26 mouse cellular contexts compared by ENCODE assay signal in the genomic region with DNA sequence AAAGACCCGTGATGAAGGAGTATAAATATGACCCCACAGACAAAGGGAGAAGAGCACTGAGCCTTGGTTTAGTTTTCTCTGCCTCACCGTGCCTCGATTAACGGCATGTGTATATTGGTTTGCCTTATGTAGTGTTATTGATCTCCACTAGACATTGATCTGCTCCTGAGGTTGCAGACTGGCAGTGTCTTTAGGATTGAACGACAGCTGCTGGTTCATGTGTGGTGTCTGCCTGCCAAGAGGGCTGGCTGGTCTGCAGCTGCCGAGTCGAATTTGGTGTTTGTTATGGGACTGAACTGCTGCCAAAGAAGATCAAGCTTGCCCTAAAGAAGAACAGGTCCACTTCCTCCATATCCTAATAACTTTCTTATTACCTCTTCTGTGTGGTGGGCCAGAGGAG. TPM values are rescaled to one million over a fixed set of nuclear protein-coding genes. Genes with fewer than 3 reads are reported as not detected.
DNase-seq lines count a peak whose midpoint lies in the region; ATAC-seq lines count a peak whose summit lies in the region.
"Had no signal": no experiment of that assay in that cellular context is flagged by ENCODE, and none has a peak within 500 bp of the region (broad histone marks: within the 10 kb centered on the region; RNA-seq: fewer than 3 reads in every experiment).

No protein-coding gene starts in this region.

- H3K4me1 ChIP-seq in forebrain, embryonic 11.5 days (replicated peaks; ENCODE audit: control insufficient read depth, insufficient read depth, low read length) = no peaks in the 10 kb centered on the region; the same call in 1 of the 2 replicates
- H3K4me1 ChIP-seq: forebrain, embryonic 13.5 days; forebrain, embryonic 15.5 days had no signal

- no peaks in the 10 kb centered on the region for H3K27me3 ChIP-seq in forebrain, embryonic 11.5 days (ENCODE audit: control insufficient read depth, insufficient read depth, low read length)
- H3K27me3 ChIP-seq: CH12.LX; embryonic facial prominence, embryonic 13.5 days; embryonic facial prominence, embryonic 15.5 days; forebrain, embryonic 13.5 days; forebrain, embryonic 15.5 days; Patski had no signal

- H3K36me3 ChIP-seq in forebrain, embryonic 11.5 days (ENCODE audit: control insufficient read depth, insufficient read depth, low read length) = no peaks in the 10 kb centered on the region
- H3K36me3 ChIP-seq: embryonic facial prominence, embryonic 13.5 days; embryonic facial prominence, embryonic 15.5 days; forebrain, embryonic 10.5 days; forebrain, embryonic 15.5 days; G1E had no signal

- peak; percentile 15 to 36 for DNase-seq in cerebellum, postnatal 10 days
- DNase-seq in cerebellum, postnatal 36 days = no peak
- peak; percentile 7 for DNase-seq in left cerebral cortex, postnatal 4 days
- DNase-seq in left cerebral cortex, adult 9 months (ENCODE audit: low spot score in 2 of 2) = no peak
- DNase-seq in forebrain, embryonic 11.5 days (ENCODE audit: low spot score) = no peak
- DNase-seq: adrenal gland, adult 8-10 months; adrenal gland, postnatal 14 days; adrenal gland, postnatal 36 days; B cell, adult 2 months; cerebellum, adult 11 months; cerebellum, adult 18-20 months; cerebellum, adult 8-10 months; cerebellum, adult 9-11 months; embryo, embryonic 11 days had no signal

- no peak overlapping the region for H3K4me2 ChIP-seq in forebrain, embryonic 11.5 days (ENCODE audit: low read depth, low read length, severe bottlenecking)
- H3K4me2 ChIP-seq: embryonic facial prominence, embryonic 13.5 days; embryonic facial prominence, embryonic 15.5 days; forebrain, embryonic 13.5 days; forebrain, embryonic 15.5 days had no signal

- intact Hi-C loops in left cerebral cortex, postnatal 4 days (cut with DNase I) = no loop called here

- no peak for ATAC-seq in forebrain, embryonic 11.5 days (replicated peaks; ENCODE audit: low FRiP score)
- ATAC-seq: activated CD4-positive, CD25-positive, alpha-beta regulatory T cell, adult 4 months; CD4-positive, CD25-positive, alpha-beta regulatory T cell, adult 4 months; forebrain, embryonic 13.5 days; forebrain, embryonic 15.5 days; Patski had no signal

- no peak overlapping the region for H3K4me3 ChIP-seq in forebrain, embryonic 11.5 days (ENCODE audit: low read depth, low read length)
- H3K4me3 ChIP-seq: embryonic facial prominence, embryonic 13.5 days; embryonic facial prominence, embryonic 15.5 days; erythroblast, embryonic 14.5 days; forebrain, embryonic 10.5 days; forebrain, embryonic 13.5 days; forebrain, embryonic 15.5 days had no signal

- 95% methylated on average over 7 of the region's 7 CpGs for WGBS in forebrain, embryonic 11.5 days

- no peak overlapping the region for H3K27ac ChIP-seq in forebrain, embryonic 11.5 days (ENCODE audit: low read depth, low read length)
- H3K27ac ChIP-seq: embryonic facial prominence, embryonic 13.5 days; embryonic facial prominence, embryonic 15.5 days; forebrain, embryonic 10.5 days; forebrain, embryonic 13.5 days; forebrain, embryonic 15.5 days had no signal

- H3K9ac ChIP-seq in forebrain, embryonic 11.5 days (ENCODE audit: low read length) = no peak overlapping the region
- H3K9ac ChIP-seq: embryonic facial prominence, embryonic 13.5 days; embryonic facial prominence, embryonic 15.5 days; forebrain, embryonic 13.5 days; forebrain, embryonic 15.5 days; forebrain, postnatal 0 days had no signal

- no peaks in the 10 kb centered on the region for H3K9me3 ChIP-seq in forebrain, embryonic 11.5 days (ENCODE audit: control insufficient read depth, low read length)
- H3K9me3 ChIP-seq: embryonic facial prominence, embryonic 13.5 days; embryonic facial prominence, embryonic 15.5 days; forebrain, embryonic 10.5 days; forebrain, embryonic 13.5 days; forebrain, embryonic 15.5 days had no signal

RNA-seq across cellular contexts. Expression of a gene that starts 5.2 kb away (rescaled TPM):
- total RNA-seq in left cerebral cortex, postnatal 4 days (2021) = 100 to 1,000 TPM; 115 to 121 TPM
- polyA plus RNA-seq in forebrain, embryonic 11.5 days (2014; fragmentation: Nextera tagmentation; extraction: Ambion mirVana) = 43.5 and 46.4 TPM in 2 replicates
- polyA plus RNA-seq: G1E had no signal

RNA-seq across cellular contexts. Expression of a gene that starts 46.7 kb away (rescaled TPM):
- 100 to 1,000 TPM; 146 to 153 TPM for total RNA-seq in left cerebral cortex, postnatal 4 days (2021)
- polyA plus RNA-seq in forebrain, embryonic 11.5 days (2014; fragmentation: Nextera tagmentation; extraction: Ambion mirVana) = 16.2 and 19.2 TPM in 2 replicates
- polyA plus RNA-seq: G1E had no signal

Comparison
In these comparisons a context has a peak if more than half of its experiments do, and no peak if none do; other contexts are left out.
1. DNase-seq: peak in cerebellum, postnatal 10 days (2 of 2) and left cerebral cortex, postnatal 4 days (single experiment); none in cerebellum, postnatal 36 days (0 of 2), left cerebral cortex, adult 9 months (0 of 2) and forebrain, embryonic 11.5 days (single experiment).